Mouse (Mus musculus) liver, embryonic 16.5 days (tissue): ENCODE measurements around the gene Trim66. TPM values are rescaled to one million over a fixed set of nuclear protein-coding genes. Genes with fewer than 3 reads are reported as not detected.

Experiments
- ATAC-seq: fragments of 200-750 bp; cut with Nextera tagmentation; 2 replicates; pipeline ENCODE4 v1.8.0; 2017; ENCODE audit warnings: low read depth, mild to moderate bottlenecking, moderate number of reproducible peaks, moderate library complexity
- H3K27ac ChIP-seq: fragments of 300-500 bp; sonication (generic); 2 replicates; pipeline ENCODE4 v1.5.1; 2014; ENCODE audit warnings: mild to moderate bottlenecking, low read length
- H3K27me3 ChIP-seq: fragments of 300-500 bp; sonication (generic); 2 replicates; pipeline ENCODE4 v1.6.1; 2014; ENCODE audit warnings: low read depth, low read length, mixed read lengths; ENCODE audit not compliant: control insufficient read depth, insufficient read depth
- H3K36me3 ChIP-seq: fragments of 300-500 bp; sonication (generic); 2 replicates; pipeline ENCODE4 v1.6.1; 2014; ENCODE audit warnings: mild to moderate bottlenecking; ENCODE audit not compliant: control insufficient read depth, insufficient read depth
- H3K4me1 ChIP-seq: fragments of 300-500 bp; sonication (generic); 2 replicates; pipeline ENCODE4 v1.6.1; 2014; ENCODE audit warnings: low read depth, low read length, mixed read lengths; ENCODE audit not compliant: control insufficient read depth
- H3K4me2 ChIP-seq: fragments of 300-500 bp; sonication (generic); 2 replicates; pipeline ENCODE4 v1.6.1; 2014; ENCODE audit warnings: low read depth, low read length, mixed read lengths
- H3K4me3 ChIP-seq: fragments of 300-500 bp; sonication (generic); 2 replicates; pipeline ENCODE4 v1.5.1; 2014; ENCODE audit warnings: low read depth, mild to moderate bottlenecking, low read length
- H3K9ac ChIP-seq: fragments of 300-500 bp; sonication (generic); 2 replicates; pipeline ENCODE4 v1.6.1; 2014; ENCODE audit warnings: low read depth, low read length
- H3K9me3 ChIP-seq: fragments of 300-500 bp; sonication (generic); replicated peaks from 2 replicates; pipeline ENCODE4 v1.6.1; 2016; ENCODE audit warnings: low read length; ENCODE audit not compliant: control insufficient read depth
- WGBS: fragments of 180-500 bp; shearing (Covaris S2); extraction: QIAGEN DNeasy Blood & Tissue Kit; methylation state at CpG from one replicate; pipeline ENCODE4 v1.1.7; 2014; ENCODE audit not compliant: insufficient replicate concordance; 5-methylcytosine and 5-hydroxymethylcytosine counted together
- polyA plus RNA-seq: library from polyadenylated mRNA; unstranded; fragments of >200 nt; fragmentation: Nextera tagmentation; extraction: Ambion mirVana; gene quantifications from 2 replicates; pipeline ENCODE4 v1.2.1, GENCODE M21; 2015

Gene Trim66
- polyA plus RNA-seq, 1 experiment from 2014 or later: 0.04 TPM

GRCm38 (mm10) chr7:109516500-109516899, 8.6 kb upstream of the Trim66 start:
- Histone ChIP-seq H3K4me3 (no peak overlapping the region), H3K4me2 (no peak overlapping the region), H3K9me3 (no peaks in the 10 kb centered on the region), H3K36me3 (peaks cover 7% of the 10 kb centered on the region; the same call in 1 of the 2 replicates), H3K27me3 (no peaks in the 10 kb centered on the region), H3K4me1 (peaks cover 28% of the 10 kb centered on the region), H3K27ac (no peak overlapping the region), H3K9ac (no peak overlapping the region)
- ATAC-seq: no peak
- WGBS: 60% methylated on average over 3 of the region's 3 CpGs

DNA sequence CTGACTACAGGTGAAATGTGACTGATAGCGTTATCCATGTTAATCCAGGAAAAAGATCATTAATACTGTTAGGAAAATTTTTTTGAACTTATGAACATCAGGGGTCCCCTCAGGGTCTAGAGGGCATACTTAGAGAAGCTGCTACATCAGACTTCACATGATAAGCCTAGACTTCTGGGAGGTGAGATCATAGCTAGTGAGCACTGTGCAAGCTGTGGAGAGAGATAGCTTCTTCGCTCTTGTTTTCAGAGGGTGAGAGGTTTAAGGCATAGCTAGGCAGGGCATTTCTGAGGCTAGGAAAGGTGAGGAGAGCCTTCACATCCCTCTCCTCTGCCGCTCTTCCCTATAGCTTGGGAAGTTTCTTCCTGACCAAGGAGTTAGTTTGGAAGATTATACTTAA, 3.9 kb upstream of the Trim66 start:
- Histone ChIP-seq H3K4me1 (peaks cover 12% of the 10 kb centered on the region), H3K36me3 (no peaks in the 10 kb centered on the region), H3K4me3 (no peak overlapping the region), H3K4me2 (no peak overlapping the region), H3K9me3 (no peaks in the 10 kb centered on the region), H3K9ac (no peak overlapping the region), H3K27ac (no peak overlapping the region), H3K27me3 (no peaks in the 10 kb centered on the region)
- peak; percentile 74 for ATAC-seq
- 60% methylated on average over 3 of the region's 3 CpGs for WGBS

GRCm38 (mm10) chr7:109510799-109511198, 2.9 kb upstream of the Trim66 start:
- no peak overlapping the region for H3K9ac ChIP-seq

DNA sequence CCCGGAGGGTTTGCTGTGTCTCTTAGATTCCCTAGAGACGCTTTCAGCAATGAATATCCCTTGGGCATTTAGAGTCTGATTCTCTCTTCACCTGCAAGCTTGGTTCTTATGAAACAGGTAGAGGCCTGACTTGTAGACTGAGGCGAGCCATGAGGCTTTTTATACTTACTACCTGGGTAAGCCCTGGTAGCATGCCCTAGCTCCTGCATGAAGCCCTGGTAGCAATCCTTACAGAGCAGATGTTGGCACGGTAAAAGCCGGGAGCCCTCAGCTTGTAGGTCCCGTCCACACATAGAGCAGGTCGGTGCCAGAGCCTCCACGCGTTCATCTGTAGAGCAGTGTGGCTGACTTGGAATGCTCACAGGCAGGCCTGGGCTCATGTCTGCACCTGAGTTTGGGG, 362 bp downstream of the Trim66 start:
- H3K4me3 ChIP-seq: no peak overlapping the region
- H3K27ac ChIP-seq: no peak overlapping the region
- no peak overlapping the region for H3K9ac ChIP-seq
- no peak for ATAC-seq
- 55% methylated on average over 9 of the region's 9 CpGs for WGBS
- no peaks in the 10 kb centered on the region for H3K9me3 ChIP-seq
- peaks cover 12% of the 10 kb centered on the region for H3K4me1 ChIP-seq
- H3K27me3 ChIP-seq: no peaks in the 10 kb centered on the region
- H3K36me3 ChIP-seq: no peaks in the 10 kb centered on the region
- no peak overlapping the region for H3K4me2 ChIP-seq

More at GRCm38 (mm10) chr7:109510799-109511198, 2.9 kb upstream of the Trim66 start:
- Histone ChIP-seq H3K4me3 (no peak overlapping the region), H3K27ac (no peak overlapping the region), H3K4me1 (peaks cover 12% of the 10 kb centered on the region), H3K27me3 (no peaks in the 10 kb centered on the region), H3K9me3 (no peaks in the 10 kb centered on the region), H3K4me2 (no peak overlapping the region), H3K36me3 (no peaks in the 10 kb centered on the region)
- 21% methylated on average over 2 of the region's 2 CpGs for WGBS
- ATAC-seq: no peak

GRCm38 (mm10) chr7:109507119-109507518, 815 bp downstream of the Trim66 start:
- no peaks in the 10 kb centered on the region for H3K9me3 ChIP-seq
- H3K9ac ChIP-seq: no peak overlapping the region
- no peaks in the 10 kb centered on the region for H3K36me3 ChIP-seq
- no peaks in the 10 kb centered on the region for H3K27me3 ChIP-seq
- H3K4me3 ChIP-seq: no peak overlapping the region
- no peak overlapping the region for H3K4me2 ChIP-seq
- H3K4me1 ChIP-seq: peaks cover 12% of the 10 kb centered on the region
- ATAC-seq: no peak
- no peak overlapping the region for H3K27ac ChIP-seq
- 25% methylated on average over 8 of the region's 8 CpGs for WGBS

- Histone ChIP-seq H3K27me3 (peaks cover 2% of the 10 kb centered on the region), H3K9ac (no peak overlapping the region), H3K36me3 (no peaks in the 10 kb centered on the region), H3K9me3 (no peaks in the 10 kb centered on the region), H3K4me2 (no peak overlapping the region), H3K4me3 (no peak overlapping the region), H3K27ac (no peak overlapping the region), H3K4me1 (no peaks in the 10 kb centered on the region)
- ATAC-seq: no peak
- 42% methylated on average over 4 of the region's 4 CpGs for WGBS
Measured at GRCm38 (mm10) chr7:109497507-109497906, 10.4 kb downstream of the Trim66 start.

GRCm38 (mm10) chr7:109493319-109494316, 14.3 kb downstream of the Trim66 start:
- H3K4me3 ChIP-seq: no peak overlapping the region
- no peak for ATAC-seq
- WGBS: 25% methylated on average over 21 of the region's 21 CpGs
- no peaks in the 10 kb centered on the region for H3K36me3 ChIP-seq
- peaks cover 2% of the 10 kb centered on the region for H3K27me3 ChIP-seq
- no peak overlapping the region for H3K4me2 ChIP-seq
- H3K27ac ChIP-seq: no peak overlapping the region
- no peaks in the 10 kb centered on the region for H3K9me3 ChIP-seq
- no peak overlapping the region for H3K9ac ChIP-seq
- no peaks in the 10 kb centered on the region for H3K4me1 ChIP-seq

DNA sequence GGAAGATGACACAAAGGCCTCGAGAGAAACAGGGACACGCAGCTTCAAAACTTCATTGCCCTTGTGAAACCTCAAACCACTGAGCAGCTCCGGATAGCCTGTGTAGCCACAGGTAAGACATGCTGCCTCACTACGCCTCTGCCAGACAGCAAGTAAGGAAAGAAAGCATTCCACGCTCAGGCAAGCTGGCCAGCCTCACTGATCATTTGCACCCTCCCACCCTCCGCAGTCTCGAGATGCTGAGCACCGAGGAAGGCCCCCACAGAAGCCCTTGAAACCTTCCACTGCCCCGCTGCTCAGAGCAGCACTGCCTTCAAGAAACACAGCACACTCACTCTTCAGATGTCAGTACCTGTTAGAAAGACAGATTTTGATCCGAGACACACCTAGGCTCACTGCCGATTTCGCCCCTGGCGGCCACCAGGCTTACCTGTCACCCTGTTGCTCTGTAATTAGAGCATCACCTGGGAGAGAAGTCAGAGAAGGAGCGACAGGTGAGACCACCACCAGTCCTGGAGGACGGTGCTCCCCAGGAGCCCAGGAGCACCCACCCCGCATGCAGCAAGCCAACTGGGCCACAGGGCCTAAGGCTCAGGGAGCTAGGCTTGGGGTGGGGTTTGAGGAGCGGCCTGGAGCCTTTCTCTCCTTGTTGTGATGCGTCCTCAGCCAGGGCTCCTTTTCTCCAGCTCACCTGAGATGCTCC, 15.2 kb downstream of the Trim66 start:
- 56% methylated on average over 18 of the region's 18 CpGs for WGBS
- no peak for ATAC-seq
- peaks cover 2% of the 10 kb centered on the region for H3K27me3 ChIP-seq

DNA sequence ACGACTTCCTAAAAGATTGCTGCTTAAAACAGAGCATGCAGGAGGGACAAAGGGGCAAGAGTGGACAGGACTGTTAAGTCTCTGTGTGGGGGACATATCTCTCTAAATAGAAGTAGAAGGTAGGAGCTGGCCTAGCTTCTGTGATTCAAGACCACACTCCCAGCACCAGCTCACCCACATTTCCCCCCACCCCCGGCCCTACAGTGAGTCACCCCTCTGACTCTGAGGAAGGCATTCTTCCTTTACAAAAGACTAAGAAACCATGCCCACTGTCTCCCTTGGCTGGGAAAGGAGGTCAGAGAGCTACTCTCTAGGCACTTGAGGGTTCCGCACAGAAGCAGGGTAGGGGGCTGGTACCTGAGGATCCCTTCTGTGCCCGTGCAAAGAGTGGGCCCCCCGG, 23.7 kb downstream of the Trim66 start:
- H3K27me3 ChIP-seq: no peaks in the 10 kb centered on the region
- no peak overlapping the region for H3K27ac ChIP-seq
- no peaks in the 10 kb centered on the region for H3K4me1 ChIP-seq
- H3K9ac ChIP-seq: no peak overlapping the region
- no peak overlapping the region for H3K4me2 ChIP-seq
- H3K9me3 ChIP-seq: no peaks in the 10 kb centered on the region
- no peak overlapping the region for H3K4me3 ChIP-seq
- 50% methylated on average over 5 of the region's 5 CpGs for WGBS
- no peak for ATAC-seq
- H3K36me3 ChIP-seq: no peaks in the 10 kb centered on the region

More for the DNA sequence above, 15.2 kb downstream of the Trim66 start:
- Histone ChIP-seq H3K9ac (no peak overlapping the region), H3K4me3 (no peak overlapping the region), H3K36me3 (no peaks in the 10 kb centered on the region), H3K4me2 (no peak overlapping the region), H3K9me3 (no peaks in the 10 kb centered on the region), H3K27ac (no peak overlapping the region), H3K4me1 (no peaks in the 10 kb centered on the region)
